Mouse (Mus musculus): ENCODE data around the gene Klf13. TPM values are rescaled to one million over a fixed set of nuclear protein-coding genes. Genes with fewer than 3 reads are reported as not detected.

The Klf13 gene
- polyA plus RNA-seq, 1 experiment from 2014 or later: 24.9 TPM

- Histone ChIP-seq H3K4me3 (replicated peaks; ENCODE audit: low read depth, low read length) (no peak overlapping the region), H3K27me3 (ENCODE audit: control insufficient read depth, insufficient read depth, low read length) (no peaks in the 10 kb centered on the region), H3K9me3 (ENCODE audit: control insufficient read depth, low read length) (no peaks in the 10 kb centered on the region), H3K9ac (replicated peaks; ENCODE audit: low read length) (no peak overlapping the region), H3K4me1 (ENCODE audit: control insufficient read depth, insufficient read depth, low read length) (peaks cover 24% of the 10 kb centered on the region), H3K36me3 (ENCODE audit: control insufficient read depth, insufficient read depth, low read length) (peaks cover 17% of the 10 kb centered on the region), H3K27ac (replicated peaks; ENCODE audit: low read depth, low read length) (0 out of 2 replicates have a peak overlapping the region, but pooled peaks have one; percentile 43), H3K4me2 (ENCODE audit: low read length) (no peak overlapping the region)
- ATAC-seq (ENCODE audit: low FRiP score, low TSS enrichment): no peak
- WGBS: 80% methylated on average over 5 of the region's 5 CpGs
- no peak for DNase-seq
Measured at GRCm38 (mm10) chr7:63893201-63893600, 45.5 kb downstream of the Klf13 start.

GRCm38 (mm10) chr7:63891488-63892075 lies 47.1 kb downstream of the Klf13 start:
- Histone ChIP-seq H3K4me1 (ENCODE audit: control insufficient read depth, insufficient read depth, low read length) (peaks cover 12% of the 10 kb centered on the region), H3K27ac (replicated peaks; ENCODE audit: low read depth, low read length) (no peak overlapping the region), H3K9ac (replicated peaks; ENCODE audit: low read length) (no peak overlapping the region), H3K27me3 (ENCODE audit: control insufficient read depth, insufficient read depth, low read length) (no peaks in the 10 kb centered on the region), H3K9me3 (ENCODE audit: control insufficient read depth, low read length) (no peaks in the 10 kb centered on the region), H3K36me3 (ENCODE audit: control insufficient read depth, insufficient read depth, low read length) (peaks cover 26% of the 10 kb centered on the region), H3K4me3 (replicated peaks; ENCODE audit: low read depth, low read length) (no peak overlapping the region), H3K4me2 (ENCODE audit: low read length) (no peak overlapping the region)
- 77% methylated on average over 43 of the region's 43 CpGs for WGBS
- no peak for DNase-seq
- ATAC-seq (ENCODE audit: low FRiP score, low TSS enrichment): no peak

- ATAC-seq (ENCODE audit: low FRiP score, low TSS enrichment) (no peak), DNase-seq (no peak)
- Histone ChIP-seq H3K27me3 (ENCODE audit: control insufficient read depth, insufficient read depth, low read length) (no peaks in the 10 kb centered on the region), H3K4me2 (ENCODE audit: low read length) (no peak overlapping the region), H3K36me3 (ENCODE audit: control insufficient read depth, insufficient read depth, low read length) (peaks cover 26% of the 10 kb centered on the region), H3K27ac (replicated peaks; ENCODE audit: low read depth, low read length) (no peak overlapping the region), H3K9ac (replicated peaks; ENCODE audit: low read length) (no peak overlapping the region), H3K4me1 (ENCODE audit: control insufficient read depth, insufficient read depth, low read length) (peaks cover 7% of the 10 kb centered on the region; the same call in 1 of the 2 replicates), H3K4me3 (replicated peaks; ENCODE audit: low read depth, low read length) (no peak overlapping the region), H3K9me3 (ENCODE audit: control insufficient read depth, low read length) (no peaks in the 10 kb centered on the region)
- WGBS: 64% methylated on average over 9 of the region's 9 CpGs
Measured at GRCm38 (mm10) chr7:63889116-63889975, 49.4 kb downstream of the Klf13 start.

GRCm38 (mm10) chr7:63888674-63889073 lies 50.0 kb downstream of the Klf13 start:
- 87% methylated on average over 6 of the region's 6 CpGs for WGBS
- DNase-seq: no peak
- Histone ChIP-seq H3K27ac (replicated peaks; ENCODE audit: low read depth, low read length) (no peak overlapping the region), H3K4me2 (ENCODE audit: low read length) (no peak overlapping the region), H3K9me3 (ENCODE audit: control insufficient read depth, low read length) (no peaks in the 10 kb centered on the region), H3K4me3 (replicated peaks; ENCODE audit: low read depth, low read length) (no peak overlapping the region), H3K4me1 (ENCODE audit: control insufficient read depth, insufficient read depth, low read length) (peaks cover 4% of the 10 kb centered on the region; the same call in 1 of the 2 replicates), H3K9ac (replicated peaks; ENCODE audit: low read length) (no peak overlapping the region), H3K27me3 (ENCODE audit: control insufficient read depth, insufficient read depth, low read length) (no peaks in the 10 kb centered on the region), H3K36me3 (ENCODE audit: control insufficient read depth, insufficient read depth, low read length) (peaks cover 26% of the 10 kb centered on the region)
- ATAC-seq (ENCODE audit: low FRiP score, low TSS enrichment): no peak

- ATAC-seq (ENCODE audit: low FRiP score, low TSS enrichment): no peak
- Histone ChIP-seq H3K4me1 (ENCODE audit: control insufficient read depth, insufficient read depth, low read length) (no peaks in the 10 kb centered on the region), H3K27ac (replicated peaks; ENCODE audit: low read depth, low read length) (no peak overlapping the region), H3K9me3 (ENCODE audit: control insufficient read depth, low read length) (no peaks in the 10 kb centered on the region), H3K27me3 (ENCODE audit: control insufficient read depth, insufficient read depth, low read length) (no peaks in the 10 kb centered on the region), H3K4me3 (replicated peaks; ENCODE audit: low read depth, low read length) (no peak overlapping the region), H3K9ac (replicated peaks; ENCODE audit: low read length) (no peak overlapping the region), H3K36me3 (ENCODE audit: control insufficient read depth, insufficient read depth, low read length) (peaks cover 26% of the 10 kb centered on the region), H3K4me2 (ENCODE audit: low read length) (no peak overlapping the region)
- DNase-seq: no peak
- WGBS: 93% methylated on average over 10 of the region's 10 CpGs
Measured at GRCm38 (mm10) chr7:63887602-63888123, 51.1 kb downstream of the Klf13 start.

GRCm38 (mm10) chr7:63887034-63887551 lies 51.6 kb downstream of the Klf13 start:
- ATAC-seq (ENCODE audit: low FRiP score, low TSS enrichment) (no peak), DNase-seq (no peak)
- Histone ChIP-seq H3K4me2 (ENCODE audit: low read length) (no peak overlapping the region), H3K4me3 (replicated peaks; ENCODE audit: low read depth, low read length) (no peak overlapping the region), H3K27ac (replicated peaks; ENCODE audit: low read depth, low read length) (no peak overlapping the region), H3K36me3 (ENCODE audit: control insufficient read depth, insufficient read depth, low read length) (peaks cover 26% of the 10 kb centered on the region), H3K9ac (replicated peaks; ENCODE audit: low read length) (no peak overlapping the region), H3K9me3 (ENCODE audit: control insufficient read depth, low read length) (no peaks in the 10 kb centered on the region), H3K4me1 (ENCODE audit: control insufficient read depth, insufficient read depth, low read length) (no peaks in the 10 kb centered on the region), H3K27me3 (ENCODE audit: control insufficient read depth, insufficient read depth, low read length) (no peaks in the 10 kb centered on the region)
- WGBS: 71% methylated on average over 8 of the region's 8 CpGs

GRCm38 (mm10) chr7:63885025-63885424 lies 53.7 kb downstream of the Klf13 start:
- Histone ChIP-seq H3K36me3 (ENCODE audit: control insufficient read depth, insufficient read depth, low read length) (peaks cover 16% of the 10 kb centered on the region), H3K4me3 (replicated peaks; ENCODE audit: low read depth, low read length) (no peak overlapping the region), H3K4me2 (ENCODE audit: low read length) (no peak overlapping the region), H3K27me3 (ENCODE audit: control insufficient read depth, insufficient read depth, low read length) (no peaks in the 10 kb centered on the region), H3K9me3 (ENCODE audit: control insufficient read depth, low read length) (no peaks in the 10 kb centered on the region), H3K27ac (replicated peaks; ENCODE audit: low read depth, low read length) (no peak overlapping the region), H3K9ac (replicated peaks; ENCODE audit: low read length) (no peak overlapping the region), H3K4me1 (ENCODE audit: control insufficient read depth, insufficient read depth, low read length) (no peaks in the 10 kb centered on the region)
- WGBS: 93% methylated on average over 7 of the region's 7 CpGs
- ATAC-seq (ENCODE audit: low FRiP score, low TSS enrichment): no peak
- DNase-seq: no peak

- no peaks in the 10 kb centered on the region for H3K27me3 ChIP-seq (ENCODE audit: control insufficient read depth, insufficient read depth, low read length)
- no peak overlapping the region for H3K9ac ChIP-seq (replicated peaks; ENCODE audit: low read length)
- peaks cover 6% of the 10 kb centered on the region; the same call in 1 of the 2 replicates for H3K36me3 ChIP-seq (ENCODE audit: control insufficient read depth, insufficient read depth, low read length)
- no peak overlapping the region for H3K27ac ChIP-seq (replicated peaks; ENCODE audit: low read depth, low read length)
- H3K4me2 ChIP-seq (ENCODE audit: low read length): no peak overlapping the region
- H3K9me3 ChIP-seq (ENCODE audit: control insufficient read depth, low read length): no peaks in the 10 kb centered on the region
- ATAC-seq (ENCODE audit: low FRiP score, low TSS enrichment): no peak
- DNase-seq: no peak
- no peaks in the 10 kb centered on the region for H3K4me1 ChIP-seq (ENCODE audit: control insufficient read depth, insufficient read depth, low read length)
- 91% methylated on average over 7 of the region's 7 CpGs for WGBS
- no peak overlapping the region for H3K4me3 ChIP-seq (replicated peaks; ENCODE audit: low read depth, low read length)
Measured at GRCm38 (mm10) chr7:63882739-63883138, 56.0 kb downstream of the Klf13 start.
